Mouse (Mus musculus) myocyte (in vitro differentiated cells): ENCODE data around the gene Fhl2. TPM values are rescaled to one million over a fixed set of nuclear protein-coding genes. Genes with fewer than 3 reads are reported as not detected.

Source experiments
- H3K27me3 ChIP-seq: one replicate; pipeline ENCODE4 v1.6.1; 2011; ENCODE audit not compliant: control insufficient read depth, insufficient read depth, insufficient read length
- H3K36me3 ChIP-seq: one replicate; pipeline ENCODE4 v1.6.1; 2011; ENCODE audit not compliant: control insufficient read depth, insufficient read depth
- H3K4me2 ChIP-seq: one replicate; pipeline ENCODE4 v1.6.1; 2011; ENCODE audit warnings: low read depth, control low read depth
- H3K4me3 ChIP-seq: one replicate; pipeline ENCODE4 v1.5.1; 2011; ENCODE audit warnings: mild to moderate bottlenecking, control low read depth, moderate library complexity
- H3K79me2 ChIP-seq: one replicate; pipeline ENCODE4 v1.6.1; 2011; ENCODE audit not compliant: control insufficient read depth, insufficient read depth
- H3ac ChIP-seq: one replicate; pipeline ENCODE4 v1.6.1; 2011; ENCODE audit not compliant: control insufficient read depth, insufficient read length
- CEBPB ChIP-seq: IDR thresholded peaks from 2 replicates; pipeline ENCODE4 v1.6.1; 2011; ENCODE audit warnings: mild to moderate bottlenecking, moderate library complexity; ENCODE audit not compliant: poor library complexity, insufficient read depth, severe bottlenecking
- E2F4 ChIP-seq: IDR thresholded peaks from one replicate; pipeline ENCODE4 v1.6.1; 2011; ENCODE audit warnings: mild to moderate bottlenecking, control low read depth, moderate library complexity; ENCODE audit not compliant: insufficient read depth
- MAX ChIP-seq: IDR thresholded peaks from one replicate; pipeline ENCODE4 v1.6.1; 2011; ENCODE audit warnings: low read depth, mild to moderate bottlenecking, control low read depth
- MYOD1 ChIP-seq, 3 experiments: IDR thresholded peaks; one replicate each; pipeline ENCODE4 v1.6.1; 2011; ENCODE audit warnings: control low read depth in 2 of 3, low read depth in 2 of 3, mild to moderate bottlenecking in 2 of 3, moderate library complexity in 1 of 3; ENCODE audit not compliant: insufficient read length in 2 of 3, control insufficient read depth in 1 of 3
- MYOG ChIP-seq, 3 experiments: IDR thresholded peaks; one replicate each; pipeline ENCODE4 v1.6.1; 2011; ENCODE audit warnings: control low read depth in 2 of 3, low read depth in 2 of 3, mild to moderate bottlenecking in 2 of 3; ENCODE audit not compliant: insufficient read length in 2 of 3, control insufficient read depth in 1 of 3, insufficient read depth in 1 of 3
- POLR2A ChIP-seq: IDR thresholded peaks from one replicate; pipeline ENCODE4 v1.6.1; 2011; ENCODE audit warnings: low read depth, mild to moderate bottlenecking, control low read depth, moderate library complexity; ENCODE audit not compliant: insufficient read length
- POLR2AphosphoS2 ChIP-seq: IDR thresholded peaks from one replicate; pipeline ENCODE4 v1.6.1; 2011; ENCODE audit warnings: low read depth, control low read depth; ENCODE audit not compliant: insufficient read length
- REST ChIP-seq: IDR thresholded peaks from one replicate; pipeline ENCODE4 v1.6.1; 2011; ENCODE audit warnings: mild to moderate bottlenecking, control low read depth, moderate library complexity; ENCODE audit not compliant: insufficient read depth, insufficient read length
- SRF ChIP-seq: IDR thresholded peaks from one replicate; pipeline ENCODE4 v1.6.1; 2011; ENCODE audit warnings: low read depth; ENCODE audit not compliant: control insufficient read depth, insufficient read length
- TCF12 ChIP-seq: IDR thresholded peaks from one replicate; pipeline ENCODE4 v1.6.1; 2011; ENCODE audit warnings: mild to moderate bottlenecking, control low read depth; ENCODE audit not compliant: poor library complexity, insufficient read depth, severe bottlenecking
- TCF3 ChIP-seq: IDR thresholded peaks from one replicate; pipeline ENCODE4 v1.6.1; 2011; ENCODE audit warnings: low read depth, control low read depth; ENCODE audit not compliant: insufficient read length
- USF1 ChIP-seq: IDR thresholded peaks from one replicate; pipeline ENCODE4 v1.6.1; 2011; ENCODE audit warnings: low read depth, mild to moderate bottlenecking, control low read depth, moderate library complexity
- polyA plus RNA-seq: library from polyadenylated mRNA; unstranded; fragments of >200 nt; fragmentation: generic; extraction: Trizol; gene quantifications from one replicate; pipeline ENCODE4 v1.2.1, GENCODE M21; 2012; ENCODE audit warnings: missing spikeins

Gene Fhl2
- polyA plus RNA-seq, 1 experiment: 58.2 TPM

- H3K36me3 ChIP-seq: peaks cover 59% of the 10 kb centered on the region
Measured at GRCm38 (mm10) chr1:43152626-43153025, 44.2 kb downstream of the Fhl2 start.

GRCm38 (mm10) chr1:43150225-43150624 is 46.6 kb downstream of the Fhl2 start:
- peaks cover 65% of the 10 kb centered on the region for H3K79me2 ChIP-seq
- H3ac ChIP-seq: no peak overlapping the region
- H3K4me2 ChIP-seq: no peak overlapping the region
- no peaks in the 10 kb centered on the region for H3K27me3 ChIP-seq
- TF ChIP-seq USF1 (no peak), SRF (no peak), MYOD1 (IDR thresholded peaks at IDR 0.05; ENCODE audit: control insufficient read depth in 1 of 3, insufficient read length in 2 of 3, low read depth in 2 of 3) (no peak), E2F4 (no peak), POLR2AphosphoS2 (no peak), MAX (no peak), REST (no peak), TCF12 (no peak)
- no peak overlapping the region for H3K4me3 ChIP-seq
- H3K36me3 ChIP-seq: peaks cover 57% of the 10 kb centered on the region

More at GRCm38 (mm10) chr1:43152626-43153025, 44.2 kb downstream of the Fhl2 start:
- Histone ChIP-seq H3K4me2 (no peak overlapping the region), H3K4me3 (no peak overlapping the region), H3ac (no peak overlapping the region), H3K79me2 (peaks cover 70% of the 10 kb centered on the region), H3K27me3 (no peaks in the 10 kb centered on the region)
- TF ChIP-seq USF1: no peak
- TF ChIP-seq POLR2AphosphoS2: no peak
- TF ChIP-seq TCF12: no peak
- TF ChIP-seq REST: no peak
- no peak for TF ChIP-seq E2F4
- TF ChIP-seq TCF3: no peak
- no peak for TF ChIP-seq MAX
- TF ChIP-seq CEBPB: no peak
- TF ChIP-seq POLR2A: no peak
- no peak for TF ChIP-seq MYOG (IDR thresholded peaks at IDR 0.05; ENCODE audit: control insufficient read depth in 1 of 3, insufficient read depth in 1 of 3, insufficient read length in 2 of 3, low read depth in 2 of 3)
- no peak for TF ChIP-seq SRF
- TF ChIP-seq MYOD1 (IDR thresholded peaks at IDR 0.05; ENCODE audit: control insufficient read depth in 1 of 3, insufficient read length in 2 of 3, low read depth in 2 of 3): no peak

- TF ChIP-seq TCF12 (no peak), REST (no peak), MYOD1 (IDR thresholded peaks at IDR 0.05; ENCODE audit: control insufficient read depth in 1 of 3, insufficient read length in 2 of 3, low read depth in 2 of 3) (peak; percentile 7 to 69 (median 69)), MYOG (IDR thresholded peaks at IDR 0.05; ENCODE audit: control insufficient read depth in 1 of 3, insufficient read depth in 1 of 3, insufficient read length in 2 of 3, low read depth in 2 of 3) (no peak), USF1 (peak; percentile 28), POLR2AphosphoS2 (no peak), MAX (no peak), TCF3 (no peak), SRF (no peak), E2F4 (no peak), POLR2A (no peak), CEBPB (0 out of 2 replicates have a peak, but pooled peaks have one; percentile 19)
- Histone ChIP-seq H3K27me3 (no peaks in the 10 kb centered on the region), H3K79me2 (peaks cover 62% of the 10 kb centered on the region), H3K36me3 (peaks cover 52% of the 10 kb centered on the region), H3ac (no peak overlapping the region), H3K4me2 (peak overlapping the region; percentile 58), H3K4me3 (no peak overlapping the region)
Measured at GRCm38 (mm10) chr1:43147474-43147873, 49.3 kb downstream of the Fhl2 start.

GRCm38 (mm10) chr1:43145388-43145787 is 51.4 kb downstream of the Fhl2 start:
- Histone ChIP-seq H3ac (no peak overlapping the region), H3K36me3 (peaks cover 33% of the 10 kb centered on the region), H3K27me3 (no peaks in the 10 kb centered on the region), H3K4me3 (no peak overlapping the region), H3K79me2 (peaks cover 50% of the 10 kb centered on the region), H3K4me2 (no peak overlapping the region)
- TF ChIP-seq CEBPB (no peak), POLR2A (no peak), POLR2AphosphoS2 (no peak), E2F4 (no peak), SRF (no peak), MYOG (IDR thresholded peaks at IDR 0.05; ENCODE audit: control insufficient read depth in 1 of 3, insufficient read depth in 1 of 3, insufficient read length in 2 of 3, low read depth in 2 of 3) (no peak), MAX (no peak), REST (no peak), TCF12 (no peak), TCF3 (no peak), MYOD1 (IDR thresholded peaks at IDR 0.05; ENCODE audit: control insufficient read depth in 1 of 3, insufficient read length in 2 of 3, low read depth in 2 of 3) (no peak), USF1 (no peak)
